19 mouse cellular contexts compared by ENCODE assay signal in genomic region chr15:5495954-5496353, GRCm38 (mm10).
DNase-seq lines count a peak whose midpoint lies in the region; ATAC-seq and TF ChIP-seq lines count a peak whose summit lies in the region.
"Had no signal": no experiment of that assay in that cellular context is flagged by ENCODE, and none has a peak within 500 bp of the region (broad histone marks: within the 10 kb centered on the region; RNA-seq: fewer than 3 reads in every experiment).

No protein-coding gene starts in this region.

- no peaks in the 10 kb centered on the region for H3K27me3 ChIP-seq in kidney, embryonic 16.5 days (ENCODE audit: insufficient read depth, low read length)
- H3K27me3 ChIP-seq: embryonic facial prominence, embryonic 15.5 days; forebrain, embryonic 15.5 days; heart, embryonic 15.5 days; hindbrain, embryonic 15.5 days had no signal

- no peak for DNase-seq in cerebellum, adult 9-11 months
- no peak for DNase-seq in adrenal gland, postnatal 25 days
- DNase-seq in neural tube, embryonic 10.5 days (ENCODE audit: extremely low spot score, low spot score), result no peak
- DNase-seq: cerebellum, adult 11 months; cerebellum, adult 9-10 months; embryo, embryonic 11 days; gastrocnemius, postnatal 36 days; heart, postnatal 14 days had no signal

- 89% methylated on average over 2 of the region's 2 CpGs for WGBS in kidney, embryonic 16.5 days

- peak; percentile 75 for ATAC-seq in megakaryocyte progenitor cell, adult 5-6 weeks (replicated peaks; ENCODE audit: poor library complexity)
- no peak for ATAC-seq in kidney, embryonic 16.5 days (ENCODE audit: low FRiP score, low TSS enrichment)
- ATAC-seq: forebrain, embryonic 15.5 days had no signal

- TF ChIP-seq CTCF in bone marrow macrophage, adult 2 months (IDR thresholded peaks at IDR 0.05; ENCODE audit: low read depth, low read length), result no peak
- TF ChIP-seq CTCF in embryonic fibroblast, embryonic 13.5 days (IDR thresholded peaks at IDR 0.05; ENCODE audit: borderline replicate concordance, insufficient read depth, low read length), result no peak

- no peaks in the 10 kb centered on the region for H3K9me3 ChIP-seq in kidney, embryonic 16.5 days (ENCODE audit: low read length)
- H3K9me3 ChIP-seq: embryonic facial prominence, embryonic 15.5 days; forebrain, embryonic 15.5 days; G1E; heart, embryonic 15.5 days; hindbrain, embryonic 15.5 days had no signal

- H3K4me1 ChIP-seq in bone marrow macrophage, adult 2 months (ENCODE audit: control insufficient read depth, insufficient read depth, low read length), result peaks cover 26% of the 10 kb centered on the region
- H3K4me1 ChIP-seq in embryonic fibroblast, embryonic 13.5 days (ENCODE audit: control insufficient read depth, insufficient read depth, low read length), result peaks cover 10% of the 10 kb centered on the region
- H3K4me1 ChIP-seq in kidney, embryonic 16.5 days (ENCODE audit: insufficient read depth, low read length), result no peaks in the 10 kb centered on the region
- H3K4me1 ChIP-seq: embryonic facial prominence, embryonic 15.5 days; forebrain, embryonic 15.5 days; heart, embryonic 15.5 days; hindbrain, embryonic 15.5 days had no signal

- TF ChIP-seq POLR2A in bone marrow macrophage, adult 2 months (IDR thresholded peaks at IDR 0.05; ENCODE audit: borderline replicate concordance, low read depth, low read length), result no peak
- no peak for TF ChIP-seq POLR2A in embryonic fibroblast, embryonic 13.5 days (IDR thresholded peaks at IDR 0.05; ENCODE audit: low read depth, low read length)

- H3K36me3 ChIP-seq in kidney, embryonic 16.5 days (ENCODE audit: insufficient read depth, low read length), result no peaks in the 10 kb centered on the region
- H3K36me3 ChIP-seq: embryonic facial prominence, embryonic 15.5 days; forebrain, embryonic 15.5 days; G1E; heart, embryonic 15.5 days; hindbrain, embryonic 15.5 days had no signal

- no peak overlapping the region for H3K4me2 ChIP-seq in kidney, embryonic 16.5 days (replicated peaks; ENCODE audit: low read depth, low read length)
- H3K4me2 ChIP-seq: embryonic facial prominence, embryonic 15.5 days; forebrain, embryonic 15.5 days; heart, embryonic 11.5 days; heart, embryonic 15.5 days; hindbrain, embryonic 15.5 days had no signal

- peak overlapping the region; percentile 44; the same call in 1 of the 2 replicates for H3K4me3 ChIP-seq in bone marrow macrophage, adult 2 months (ENCODE audit: insufficient read depth, low read length)
- H3K4me3 ChIP-seq in embryonic fibroblast, embryonic 13.5 days (ENCODE audit: insufficient read depth, low read length), result no peak overlapping the region
- H3K4me3 ChIP-seq in kidney, embryonic 16.5 days (ENCODE audit: low read length), result no peak overlapping the region
- H3K4me3 ChIP-seq: embryonic facial prominence, embryonic 15.5 days; forebrain, embryonic 15.5 days; heart, adult 2 months; heart, embryonic 15.5 days; hindbrain, embryonic 15.5 days had no signal

- H3K9ac ChIP-seq in kidney, embryonic 16.5 days (replicated peaks; ENCODE audit: low read length), result no peak overlapping the region
- H3K9ac ChIP-seq: embryonic facial prominence, embryonic 15.5 days; forebrain, embryonic 15.5 days; heart, embryonic 15.5 days; hindbrain, embryonic 15.5 days had no signal

- peak overlapping the region; percentile 91 for H3K27ac ChIP-seq in bone marrow macrophage, adult 2 months (ENCODE audit: insufficient read depth, low read depth, low read length)
- peak overlapping the region; percentile 76 for H3K27ac ChIP-seq in embryonic fibroblast, embryonic 13.5 days (ENCODE audit: insufficient read depth, low read length)
- no peak overlapping the region for H3K27ac ChIP-seq in kidney, embryonic 16.5 days (ENCODE audit: low read length)
- H3K27ac ChIP-seq: embryonic facial prominence, embryonic 15.5 days; forebrain, embryonic 15.5 days; heart, adult 2 months; heart, embryonic 15.5 days; hindbrain, embryonic 15.5 days had no signal
